Mouse (Mus musculus): Measurements from ENCODE around the gene F2rl1. TPM values are rescaled to one million over a fixed set of nuclear protein-coding genes. Genes with fewer than 3 reads are reported as not detected.
A peak's percentile ranks its signal among the peaks of the same experiment; 100 is the strongest.
"Not testable (repeated sequence)": the region's sequence is repeated elsewhere in the genome, so short reads cannot be mapped to it uniquely, and the experiment has no call there.

Gene F2rl1
- polyA plus RNA-seq, 1 experiment from 2014 or later = 0.08 TPM

DNA sequence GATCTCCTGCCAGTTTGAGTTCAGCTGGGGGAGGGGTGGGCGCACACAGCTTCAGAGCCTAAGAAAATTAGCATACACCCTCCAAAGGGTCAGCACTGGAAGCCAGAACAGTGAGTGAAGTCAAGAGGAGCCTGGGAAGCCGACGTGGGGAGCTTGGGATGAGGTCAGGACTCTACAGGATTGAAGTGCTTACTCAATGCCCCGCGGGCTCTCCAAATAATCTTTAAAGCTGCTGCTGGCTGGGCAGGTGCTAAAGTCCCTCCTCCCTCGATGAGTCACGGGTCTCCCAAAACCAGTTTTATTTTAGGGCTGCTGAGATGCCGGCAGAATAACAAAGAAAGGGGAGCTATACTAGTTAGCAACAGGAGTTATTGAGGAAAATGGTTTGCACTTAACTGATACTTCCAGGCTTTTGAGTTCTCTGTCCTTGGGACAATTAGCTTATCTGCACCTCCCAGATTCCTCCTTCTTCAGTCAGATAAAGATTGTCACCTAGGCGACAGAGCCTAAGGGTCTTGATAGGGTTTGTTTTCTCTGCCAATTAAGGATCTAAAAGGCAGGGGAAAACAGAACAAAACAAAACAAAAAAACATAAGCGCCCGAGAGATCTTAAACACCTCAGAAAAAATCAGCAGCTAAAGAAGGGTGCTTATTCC, 10.6 kb upstream of the F2rl1 start:
- Histone ChIP-seq H3K4me2 (ENCODE audit: low read length) (no peak overlapping the region), H3K4me1 (ENCODE audit: control insufficient read depth, insufficient read depth, low read depth, low read length) (peaks cover 11% of the 10 kb centered on the region), H3K9me3 (ENCODE audit: control insufficient read depth, low read length) (no peaks in the 10 kb centered on the region), H3K27me3 (replicated peaks; ENCODE audit: control insufficient read depth, insufficient read depth, low read length) (peaks cover 3% of the 10 kb centered on the region; the same call in 1 of the 2 replicates), H3K9ac (ENCODE audit: low read depth, low read length) (no peak overlapping the region), H3K27ac (ENCODE audit: low read depth, low read length) (no peak overlapping the region), H3K36me3 (ENCODE audit: control insufficient read depth, insufficient read depth, low read length) (no peaks in the 10 kb centered on the region), H3K4me3 (ENCODE audit: low read length) (no peak overlapping the region)
- ATAC-seq = no peak
- WGBS = 7% methylated on average over 11 of the region's 11 CpGs

DNA sequence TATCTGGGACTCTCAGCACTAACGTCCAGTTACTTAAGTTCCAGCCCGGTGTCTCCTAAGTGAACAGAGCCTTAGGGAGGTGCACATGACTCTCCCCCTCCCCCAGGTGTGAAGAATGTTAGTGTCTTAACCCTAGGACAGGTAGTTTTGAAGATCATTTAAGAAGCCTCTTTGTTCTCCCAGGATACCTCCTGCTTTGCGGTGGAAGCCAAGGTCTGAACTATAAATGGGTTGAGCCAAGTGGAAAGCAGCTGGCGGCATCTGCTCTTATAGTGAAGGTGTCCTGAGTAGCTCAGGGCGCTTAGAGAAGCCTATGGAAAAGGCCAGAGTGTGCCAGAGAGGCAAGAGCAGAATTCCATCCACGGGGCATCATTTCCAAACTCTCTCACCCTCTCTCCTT, 10.0 kb upstream of the F2rl1 start:
- Histone ChIP-seq H3K4me2 (ENCODE audit: low read length) (no peak overlapping the region), H3K27ac (ENCODE audit: low read depth, low read length) (no peak overlapping the region), H3K4me3 (ENCODE audit: low read length) (no peak overlapping the region), H3K36me3 (ENCODE audit: control insufficient read depth, insufficient read depth, low read length) (no peaks in the 10 kb centered on the region), H3K27me3 (replicated peaks; ENCODE audit: control insufficient read depth, insufficient read depth, low read length) (peaks cover 3% of the 10 kb centered on the region; the same call in 1 of the 2 replicates), H3K9me3 (ENCODE audit: control insufficient read depth, low read length) (no peaks in the 10 kb centered on the region), H3K9ac (ENCODE audit: low read depth, low read length) (no peak overlapping the region), H3K4me1 (ENCODE audit: control insufficient read depth, insufficient read depth, low read depth, low read length) (peaks cover 11% of the 10 kb centered on the region)
- 8% methylated on average over 6 of the region's 6 CpGs for whole genome bisulfite sequencing
- ATAC-seq = no peak

DNA sequence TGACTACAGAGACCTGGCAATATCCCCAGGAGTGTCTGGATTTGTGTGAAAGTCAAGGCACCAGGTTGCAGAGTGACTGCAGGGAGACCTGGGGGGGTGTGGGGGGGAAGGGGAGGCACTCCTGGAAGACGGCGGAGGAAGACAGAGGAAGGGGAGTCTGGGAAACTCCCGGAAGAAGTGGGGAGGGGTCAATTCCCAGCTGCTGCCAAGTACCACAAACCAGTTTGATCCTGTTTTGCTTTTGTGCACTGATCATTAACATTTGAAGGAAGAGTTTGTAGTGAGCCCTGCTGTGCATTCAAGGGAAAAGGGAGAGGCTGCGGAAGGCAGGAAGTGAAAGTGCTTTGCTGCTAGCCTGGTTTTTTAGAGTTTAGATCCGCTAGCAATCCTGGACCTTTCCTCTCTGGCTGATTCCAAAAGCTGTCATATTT, 9.1 kb upstream of the F2rl1 start:
- H3K27me3 ChIP-seq (replicated peaks; ENCODE audit: control insufficient read depth, insufficient read depth, low read length) = peaks cover 3% of the 10 kb centered on the region; the same call in 1 of the 2 replicates
- H3K4me3 ChIP-seq (ENCODE audit: low read length) = no peak overlapping the region; the same call in 1 of the 2 replicates
- no peak overlapping the region for H3K27ac ChIP-seq (ENCODE audit: low read depth, low read length)
- H3K9me3 ChIP-seq (ENCODE audit: control insufficient read depth, low read length) = no peaks in the 10 kb centered on the region
- WGBS = 2% methylated on average over 5 of the region's 5 CpGs
- peak; percentile 67 for ATAC-seq
- no peaks in the 10 kb centered on the region for H3K36me3 ChIP-seq (ENCODE audit: control insufficient read depth, insufficient read depth, low read length)
- H3K4me1 ChIP-seq (ENCODE audit: control insufficient read depth, insufficient read depth, low read depth, low read length) = peaks cover 11% of the 10 kb centered on the region
- no peak overlapping the region for H3K9ac ChIP-seq (ENCODE audit: low read depth, low read length)
- H3K4me2 ChIP-seq (ENCODE audit: low read length) = peak overlapping the region; percentile 43

- H3K4me3 ChIP-seq (ENCODE audit: low read length) = no peak overlapping the region
- no peak overlapping the region for H3K4me2 ChIP-seq (ENCODE audit: low read length)
- peaks cover 3% of the 10 kb centered on the region; the same call in 1 of the 2 replicates for H3K27me3 ChIP-seq (replicated peaks; ENCODE audit: control insufficient read depth, insufficient read depth, low read length)
- H3K4me1 ChIP-seq (ENCODE audit: control insufficient read depth, insufficient read depth, low read depth, low read length) = peaks cover 11% of the 10 kb centered on the region
- ATAC-seq = peak; percentile 4; the same call in 1 of the 2 replicates
- H3K9ac ChIP-seq (ENCODE audit: low read depth, low read length) = no peak overlapping the region
- no peak overlapping the region for H3K27ac ChIP-seq (ENCODE audit: low read depth, low read length)
- WGBS = 29% methylated on average over 8 of the region's 8 CpGs
- H3K36me3 ChIP-seq (ENCODE audit: control insufficient read depth, insufficient read depth, low read length) = no peaks in the 10 kb centered on the region
- H3K9me3 ChIP-seq (ENCODE audit: control insufficient read depth, low read length) = no peaks in the 10 kb centered on the region
These were observed 8.6 kb upstream of the F2rl1 start for GRCm38 (mm10) chr13:95533640-95534039.

GRCm38 (mm10) chr13:95533121-95533520, 8.1 kb upstream of the F2rl1 start:
- 66% methylated on average over 4 of the region's 5 CpGs for WGBS
- not testable (repeated sequence) for H3K4me2 ChIP-seq (ENCODE audit: low read length); H3K27me3 ChIP-seq (replicated peaks; ENCODE audit: control insufficient read depth, insufficient read depth, low read length); H3K36me3 ChIP-seq (ENCODE audit: control insufficient read depth, insufficient read depth, low read length); H3K4me3 ChIP-seq (ENCODE audit: low read length); H3K9me3 ChIP-seq (ENCODE audit: control insufficient read depth, low read length); ATAC-seq; H3K9ac ChIP-seq (ENCODE audit: low read depth, low read length); H3K27ac ChIP-seq (ENCODE audit: low read depth, low read length)
- peaks cover 11% of the 10 kb centered on the region for H3K4me1 ChIP-seq (ENCODE audit: control insufficient read depth, insufficient read depth, low read depth, low read length)

GRCm38 (mm10) chr13:95531273-95532045, 6.4 kb upstream of the F2rl1 start:
- ATAC-seq = no peak
- peaks cover 11% of the 10 kb centered on the region for H3K4me1 ChIP-seq (ENCODE audit: control insufficient read depth, insufficient read depth, low read depth, low read length)
- WGBS = 29% methylated on average over 9 of the region's 9 CpGs

DNA sequence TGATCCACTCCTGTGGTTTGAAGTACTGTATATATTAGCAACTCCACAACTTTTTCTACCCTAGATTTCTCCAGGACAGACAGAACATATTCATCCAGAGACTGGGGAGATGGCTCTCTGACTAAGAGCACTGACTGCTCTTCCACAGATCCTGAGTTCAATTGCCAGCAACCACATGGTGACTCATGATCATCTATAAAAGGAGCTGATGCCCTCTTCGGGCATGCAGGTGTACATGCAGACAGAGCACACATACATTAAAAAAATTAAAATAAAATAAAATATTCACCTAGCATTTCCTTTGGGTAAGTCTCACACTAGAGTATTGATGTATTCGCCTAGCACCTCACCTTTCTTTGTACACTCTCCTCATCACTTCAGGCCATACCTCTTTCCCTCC, 4.2 kb upstream of the F2rl1 start:
- WGBS = 90% methylated on average over 2 of the region's 2 CpGs
- Histone ChIP-seq H3K27ac (ENCODE audit: low read depth, low read length) (no peak overlapping the region), H3K9me3 (ENCODE audit: control insufficient read depth, low read length) (no peaks in the 10 kb centered on the region), H3K36me3 (ENCODE audit: control insufficient read depth, insufficient read depth, low read length) (no peaks in the 10 kb centered on the region), H3K9ac (ENCODE audit: low read depth, low read length) (no peak overlapping the region), H3K4me2 (ENCODE audit: low read length) (no peak overlapping the region), H3K4me1 (ENCODE audit: control insufficient read depth, insufficient read depth, low read depth, low read length) (peaks cover 11% of the 10 kb centered on the region), H3K27me3 (replicated peaks; ENCODE audit: control insufficient read depth, insufficient read depth, low read length) (peaks cover 8% of the 10 kb centered on the region), H3K4me3 (ENCODE audit: low read length) (no peak overlapping the region)
- no peak for ATAC-seq

More at GRCm38 (mm10) chr13:95531273-95532045, 6.4 kb upstream of the F2rl1 start:
- no peaks in the 10 kb centered on the region for H3K9me3 ChIP-seq (ENCODE audit: control insufficient read depth, low read length)
- H3K4me3 ChIP-seq (ENCODE audit: low read length) = no peak overlapping the region
- no peaks in the 10 kb centered on the region for H3K36me3 ChIP-seq (ENCODE audit: control insufficient read depth, insufficient read depth, low read length)
- no peak overlapping the region for H3K27ac ChIP-seq (ENCODE audit: low read depth, low read length)
- H3K27me3 ChIP-seq (replicated peaks; ENCODE audit: control insufficient read depth, insufficient read depth, low read length) = peaks cover 3% of the 10 kb centered on the region; the same call in 1 of the 2 replicates
- H3K4me2 ChIP-seq (ENCODE audit: low read length) = no peak overlapping the region
- no peak overlapping the region for H3K9ac ChIP-seq (ENCODE audit: low read depth, low read length)

DNA sequence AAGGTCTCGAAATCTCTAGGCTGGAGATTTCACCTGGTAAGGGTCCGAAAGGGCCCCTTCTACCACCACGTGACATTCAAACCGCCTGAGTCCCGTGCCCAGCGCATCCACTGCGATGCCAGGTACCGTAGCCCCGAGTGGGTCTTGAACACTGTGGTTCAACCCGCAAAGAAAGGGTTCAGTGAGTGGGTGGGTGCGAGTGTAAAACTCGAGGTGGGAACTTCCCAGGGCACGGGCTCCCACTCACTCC, 678 bp downstream of the F2rl1 start:
- Histone ChIP-seq H3K4me3 (ENCODE audit: low read length) (peak overlapping the region; percentile 31), H3K36me3 (ENCODE audit: control insufficient read depth, insufficient read depth, low read length) (no peaks in the 10 kb centered on the region), H3K4me2 (ENCODE audit: low read length) (peak overlapping the region; percentile 58), H3K9me3 (ENCODE audit: control insufficient read depth, low read length) (no peaks in the 10 kb centered on the region), H3K27me3 (replicated peaks; ENCODE audit: control insufficient read depth, insufficient read depth, low read length) (peaks cover 9% of the 10 kb centered on the region), H3K9ac (ENCODE audit: low read depth, low read length) (peak overlapping the region; percentile 11; the same call in 1 of the 2 replicates), H3K27ac (ENCODE audit: low read depth, low read length) (no peak overlapping the region), H3K4me1 (ENCODE audit: control insufficient read depth, insufficient read depth, low read depth, low read length) (peaks cover 12% of the 10 kb centered on the region)
- peak; percentile 56 for ATAC-seq
- 1% methylated on average over 13 of the region's 13 CpGs for WGBS

DNA sequence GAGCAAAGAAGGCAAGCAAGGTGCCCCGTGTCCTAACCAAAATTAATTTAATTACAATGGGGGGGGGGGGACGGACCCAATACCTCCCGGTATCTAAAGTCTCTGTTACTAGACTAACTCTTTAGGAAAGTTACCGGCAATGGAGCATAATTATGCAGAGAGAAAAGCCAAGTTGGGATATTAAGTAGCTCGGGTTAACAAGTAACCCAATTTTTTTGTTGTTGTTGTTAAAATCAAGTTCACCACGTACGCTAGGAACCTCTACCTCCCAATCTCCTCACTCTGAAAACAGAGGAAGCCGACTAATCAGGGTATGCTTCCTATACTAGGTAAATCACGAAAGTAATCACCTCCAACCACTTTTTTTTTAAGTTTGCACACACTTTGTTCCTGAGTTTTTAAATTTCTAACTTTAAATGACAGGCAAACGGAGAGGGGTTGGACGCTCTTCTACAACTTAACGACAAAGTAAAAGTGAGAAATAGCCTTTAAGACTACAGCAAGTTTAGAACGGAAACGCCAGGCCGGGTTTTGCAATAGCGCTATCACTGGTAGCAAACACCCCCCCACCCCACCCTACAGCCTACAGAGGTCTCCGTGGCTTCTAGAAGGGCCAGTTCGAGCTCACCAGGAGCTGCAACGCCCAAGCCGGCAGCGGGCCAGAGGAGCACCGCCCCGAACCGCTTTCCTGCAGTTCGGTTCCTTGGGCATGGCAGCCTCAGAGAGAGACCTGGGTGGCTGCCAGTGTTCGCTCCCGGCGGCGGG, 1.2 kb downstream of the F2rl1 start:
- Histone ChIP-seq H3K9me3 (ENCODE audit: control insufficient read depth, low read length) (no peaks in the 10 kb centered on the region), H3K27me3 (replicated peaks; ENCODE audit: control insufficient read depth, insufficient read depth, low read length) (peaks cover 9% of the 10 kb centered on the region), H3K9ac (ENCODE audit: low read depth, low read length) (no peak overlapping the region; the same call in 1 of the 2 replicates), H3K4me1 (ENCODE audit: control insufficient read depth, insufficient read depth, low read depth, low read length) (peaks cover 12% of the 10 kb centered on the region), H3K4me3 (ENCODE audit: low read length) (peak overlapping the region; percentile 31), H3K4me2 (ENCODE audit: low read length) (peak overlapping the region; percentile 58), H3K27ac (ENCODE audit: low read depth, low read length) (no peak overlapping the region), H3K36me3 (ENCODE audit: control insufficient read depth, insufficient read depth, low read length) (no peaks in the 10 kb centered on the region)
- 3% methylated on average over 29 of the region's 29 CpGs for WGBS
- peak; percentile 20; the same call in 1 of the 2 replicates for ATAC-seq
